Mouse (Mus musculus): ENCODE data around the gene Olfr391-ps.

DNA sequence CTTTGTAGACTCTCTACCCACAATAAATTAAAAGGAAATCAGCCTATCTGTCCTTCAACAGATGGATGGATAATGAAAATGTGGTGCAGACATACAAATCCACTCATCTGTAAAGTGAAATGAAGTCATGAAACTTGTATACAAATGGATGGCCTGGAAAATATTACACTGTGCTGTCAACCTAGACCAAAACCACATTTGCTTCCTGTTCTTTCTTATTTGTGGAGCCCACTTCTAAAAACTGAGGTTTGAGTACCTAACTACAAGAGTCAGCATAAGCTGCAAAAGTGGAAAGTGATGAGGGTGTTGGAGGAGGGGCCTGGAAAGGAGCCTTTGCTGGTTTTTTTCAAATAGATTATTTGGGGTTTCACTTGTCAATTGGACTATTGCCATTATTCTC lies 43.7 kb downstream of the Olfr391-ps start:
- TF ChIP-seq GATA1 (IDR thresholded peaks at IDR 0.05; ENCODE audit: borderline replicate concordance, low read length) (no peak), FLI1 (IDR thresholded peaks at IDR 0.05; ENCODE audit: low read length) (no peak)

All from megakaryocyte, embryonic 14.5 days (primary cell).